8 mouse cellular contexts compared by ENCODE assay signal in genomic region chr19:3388629-3389057, GRCm38 (mm10). TPM values are rescaled to one million over a fixed set of nuclear protein-coding genes. Genes with fewer than 3 reads are reported as not detected.
A peak's percentile ranks its signal among the peaks of the same experiment; 100 is the strongest.
DNase-seq lines count a peak whose midpoint lies in the region; ATAC-seq and TF ChIP-seq lines count a peak whose summit lies in the region.

Tesmin (plus strand) TSS chr19:3388857.

- no peaks in the 10 kb centered on the region for H3K4me1 ChIP-seq in lung, embryonic 14.5 days (ENCODE audit: insufficient read depth)
- H3K4me1 ChIP-seq in olfactory bulb, adult 2 months (ENCODE audit: control insufficient read depth, insufficient read depth, low read length), result peaks cover 9% of the 10 kb centered on the region

- ATAC-seq in frontal cortex, adult (ENCODE audit: low TSS enrichment), result peak; percentile 76
- peak; percentile 67 to 79 for ATAC-seq in hematopoietic stem cell, adult 5-6 weeks (replicated peaks in 1 of 2; ENCODE audit: insufficient read depth in 1 of 2, low FRiP score in 2 of 2, low TSS enrichment in 1 of 2, low read depth in 1 of 2, poor library complexity in 2 of 2, severe bottlenecking in 2 of 2)
- peak; percentile 87 for ATAC-seq in lung, embryonic 14.5 days (ENCODE audit: insufficient read depth)

- H3K27me3 ChIP-seq in lung, embryonic 14.5 days (ENCODE audit: insufficient read depth, low read length), result no peaks in the 10 kb centered on the region

- H3K4me3 ChIP-seq in lung, embryonic 14.5 days (ENCODE audit: low read depth, low read length), result peak within 1 kb of the TSS; percentile 43
- peak within 1 kb of the TSS; percentile 49 for H3K4me3 ChIP-seq in olfactory bulb, adult 2 months (ENCODE audit: insufficient read depth, low read depth, low read length)

- TF ChIP-seq CTCF in lung, embryonic 14.5 days (IDR thresholded peaks at IDR 0.05; ENCODE audit: low read depth), result peak; percentile 59
- no peak; the same call in 1 of the 2 replicates for TF ChIP-seq CTCF in olfactory bulb, adult 2 months (IDR thresholded peaks at IDR 0.05; ENCODE audit: insufficient read depth, low read depth, low read length)

- peak within 1 kb of the TSS; percentile 84 for H3K4me2 ChIP-seq in lung, embryonic 14.5 days

- H3K9ac ChIP-seq in lung, embryonic 14.5 days, result peak within 1 kb of the TSS; percentile 56

- TF ChIP-seq POLR2A in olfactory bulb, adult 2 months (IDR thresholded peaks at IDR 0.05; ENCODE audit: insufficient read depth, low read depth, low read length), result no peak

- peaks cover 8% of the 10 kb centered on the region for H3K36me3 ChIP-seq in lung, embryonic 14.5 days (ENCODE audit: insufficient read depth)

- peak; percentile 79 for DNase-seq in MN1 (ENCODE audit: low spot score)
- DNase-seq in cerebellum, adult 9-11 months, result peak; percentile 60
- peak; percentile 25 for DNase-seq in layer of hippocampus, adult 9-10 months (ENCODE audit: low spot score)
- DNase-seq in lung, embryonic 14.5 days, result peak; percentile 86
- DNase-seq in thymus, adult 18-20 months, result peak; percentile 70 to 80

- under 1% methylated on average over 33 of the region's 33 CpGs for WGBS in lung, embryonic 14.5 days
- 1% methylated on average over 33 of the region's 33 CpGs for WGBS in olfactory bulb, adult 2 months

- H3K9me3 ChIP-seq in lung, embryonic 14.5 days (ENCODE audit: low read depth, low read length), result peaks cover 7% of the 10 kb centered on the region; the same call in 1 of the 2 replicates

- peak within 1 kb of the TSS; percentile 42; the same call in 1 of the 2 replicates for H3K27ac ChIP-seq in lung, embryonic 14.5 days (ENCODE audit: low read depth)
- H3K27ac ChIP-seq in olfactory bulb, adult 2 months (ENCODE audit: insufficient read depth, low read depth, low read length), result no peak within 1 kb of the TSS

RNA-seq across cellular contexts. Expression of gene Tesmin, which starts in this region (rescaled TPM):
- total RNA-seq in hematopoietic stem cell, adult 5-6 weeks (2017), result 0.30 and 2.1 TPM in 2 replicates
- polyA plus RNA-seq in lung, embryonic 14.5 days (2014; fragmentation: Nextera tagmentation; extraction: Ambion mirVana), result 0.22 and 0.39 TPM in 2 replicates
- polyA plus RNA-seq in olfactory bulb, adult 2 months (2012; ENCODE audit: insufficient read depth, insufficient read length, low replicate concordance, missing spikeins), result not detected in 2 replicates

Comparison
In these comparisons a context has a peak if more than half of its experiments do, and no peak if none do; other contexts are left out.
1. Peak in DNase-seq, ATAC-seq, H3K4me3 ChIP-seq, H3K27ac ChIP-seq, H3K9ac ChIP-seq and H3K4me2 ChIP-seq in lung, embryonic 14.5 days; RNA of the gene not detected or under 1 TPM.
2. DNase-seq: peak in every context shown above with its lines; median percentile 86 in lung, embryonic 14.5 days; 79 in MN1; 75 in thymus, adult 18-20 months; 60 in cerebellum, adult 9-11 months; 25 in layer of hippocampus, adult 9-10 months.